Mouse (Mus musculus) cortical plate, adult 2 months (tissue): ENCODE data around the gene Per2.

Experiments used
- CTCF ChIP-seq: fragments of 200-500 bp; IDR thresholded peaks from 2 replicates; pipeline ENCODE4 v1.5.1; 2011; ENCODE audit warnings: mild to moderate bottlenecking, control low read depth, low read length; ENCODE audit not compliant: insufficient read depth; ENCODE audit errors: extremely low read depth
- POLR2A ChIP-seq: fragments of 200-500 bp; IDR thresholded peaks from 2 replicates; pipeline ENCODE4 v1.6.1; 2011; ENCODE audit warnings: mild to moderate bottlenecking, low read length, control low read depth; ENCODE audit not compliant: insufficient read depth; ENCODE audit errors: extremely low read depth

DNA sequence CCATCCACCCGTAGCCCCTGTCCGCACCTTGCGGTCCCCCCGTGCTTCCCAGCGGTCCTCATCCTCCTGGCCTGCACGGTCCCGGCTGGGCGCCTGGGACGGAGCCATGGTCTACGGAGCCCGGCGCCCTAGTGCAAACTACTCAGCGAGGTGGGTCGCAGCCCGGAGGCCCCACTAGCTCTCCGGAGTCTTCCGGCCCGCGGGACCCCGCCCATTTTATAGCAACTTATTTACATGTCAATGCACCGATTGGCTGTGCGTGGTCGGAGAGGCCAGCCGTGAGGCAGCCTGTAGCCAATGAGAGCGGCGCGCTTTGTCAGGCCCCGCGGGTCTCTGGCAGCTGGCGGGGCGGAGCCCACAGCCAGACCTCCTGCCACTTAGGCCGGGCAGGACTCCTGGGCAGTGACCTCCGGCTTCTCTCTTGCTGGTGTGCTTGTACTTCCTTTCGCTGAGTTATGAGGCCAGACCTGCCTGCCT, 46.1 kb downstream of the Per2 start:
- no peak for TF ChIP-seq CTCF
- peak; percentile 73 for TF ChIP-seq POLR2A
